Mouse (Mus musculus) liver, embryonic 14.5 days (tissue): ENCODE data around the gene Hinfp.

Experiments
- CTCF ChIP-seq: IDR thresholded peaks from 2 replicates; pipeline ENCODE4 v1.5.1; 2016; ENCODE audit warnings: antibody characterized with exemption, low read depth, control low read depth
- EP300 ChIP-seq: IDR thresholded peaks from 2 replicates; pipeline ENCODE4 v1.6.1; 2016; ENCODE audit warnings: antibody characterized with exemption, low read depth

DNA sequence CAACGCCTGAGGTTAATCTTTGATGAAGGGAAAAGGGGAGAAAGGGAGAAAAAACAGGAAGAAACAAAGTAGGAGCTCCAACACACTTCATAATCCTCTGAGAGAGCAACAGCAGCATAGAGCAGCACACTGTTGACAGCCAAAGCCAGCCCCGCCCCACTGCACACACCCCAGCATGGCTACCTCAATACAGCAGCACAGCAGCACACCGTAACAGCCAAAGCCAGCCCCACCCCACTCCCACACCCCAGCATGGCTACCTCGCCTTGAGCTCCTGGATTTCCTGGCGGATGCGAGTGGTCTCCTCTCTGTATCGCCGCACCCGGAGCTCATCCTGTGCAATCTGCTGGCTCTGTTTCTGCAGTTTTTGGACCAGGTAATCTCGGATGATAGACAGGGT, 46.9 kb upstream of the Hinfp start:
- TF ChIP-seq EP300 (no peak), CTCF (no peak)
